Mouse (Mus musculus) B cell, adult 62 days (primary cell): ENCODE data around the gene Cep68. TPM values are rescaled to one million over a fixed set of nuclear protein-coding genes. Genes with fewer than 3 reads are reported as not detected.

ENCODE experiments used
- total RNA-seq: library from RNA; stranded (reverse); gene quantifications from 4 replicates; pipeline ENCODE4 v1.2.4, GENCODE M21; 2023

The Cep68 gene
- 33.2 to 40.5 TPM (median 35.6 TPM) in 4 replicates for total RNA-seq

GRCm38 (mm10) chr11:20249296-20250110, at the start of gene Cep68:
Cep68 (minus strand) TSS chr11:20249429.

GRCm38 (mm10) chr11:20200713-20201575, 48.3 kb downstream of the Cep68 start, which contains the start of gene Rab1a:
Rab1a (plus strand) TSS chr11:20201432.

Other genes with a start within 250 kb of the Cep68 start
- gene Actr2, start 136.5 kb downstream of the Cep68 start, total RNA-seq: 304 to 316 TPM (median 310 TPM) in 4 replicates
- 86.3 to 105 TPM (median 92.7 TPM) in 4 replicates for gene Rab1a, start 48.0 kb downstream of the Cep68 start, total RNA-seq
- gene Slc1a4, start 83.3 kb upstream of the Cep68 start, total RNA-seq: 0.33 to 0.58 TPM (median 0.50 TPM) in 4 replicates